Mouse (Mus musculus) hindbrain, embryonic 12.5 days (tissue): ENCODE data around the gene Nfkbib. TPM values are rescaled to one million over a fixed set of nuclear protein-coding genes. Genes with fewer than 3 reads are reported as not detected.
A peak's percentile ranks its signal among the peaks of the same experiment; 100 is the strongest.

Source experiments
- ATAC-seq: fragments of 200-750 bp; cut with Nextera tagmentation; 2 replicates; pipeline ENCODE4 v1.8.0; 2017; ENCODE audit warnings: moderate TSS enrichment; ENCODE audit not compliant: low FRiP score
- H3K27ac ChIP-seq: fragments of 300-500 bp; sonication (generic); 2 replicates; pipeline ENCODE4 v1.5.1; 2016; ENCODE audit warnings: mild to moderate bottlenecking
- H3K27me3 ChIP-seq: fragments of 300-500 bp; sonication (generic); 2 replicates; pipeline ENCODE4 v1.6.1; 2016; ENCODE audit warnings: mild to moderate bottlenecking
- H3K36me3 ChIP-seq: fragments of 300-500 bp; sonication (generic); 2 replicates; pipeline ENCODE4 v1.6.1; 2016; ENCODE audit warnings: mild to moderate bottlenecking
- H3K4me1 ChIP-seq: fragments of 300-500 bp; sonication (generic); 2 replicates; pipeline ENCODE4 v1.6.1; 2016
- H3K4me2 ChIP-seq: fragments of 300-500 bp; sonication (generic); replicated peaks from 2 replicates; pipeline ENCODE4 v1.6.1; 2016; ENCODE audit warnings: mild to moderate bottlenecking
- H3K4me3 ChIP-seq: fragments of 300-500 bp; sonication (generic); 2 replicates; pipeline ENCODE4 v1.5.1; 2016; ENCODE audit warnings: mild to moderate bottlenecking
- H3K9ac ChIP-seq: fragments of 300-500 bp; sonication (generic); 2 replicates; pipeline ENCODE4 v1.6.1; 2016; ENCODE audit warnings: mild to moderate bottlenecking, moderate library complexity
- H3K9me3 ChIP-seq: fragments of 300-500 bp; sonication (generic); replicated peaks from 2 replicates; pipeline ENCODE4 v1.6.1; 2016; ENCODE audit warnings: mild to moderate bottlenecking
- WGBS: fragments of 180-500 bp; shearing (Covaris S2); methylation state at CpG from one replicate; pipeline ENCODE4 v1.1.7; 2016; 5-methylcytosine and 5-hydroxymethylcytosine counted together
- polyA plus RNA-seq: library from polyadenylated mRNA; unstranded; fragments of >200 nt; fragmentation: Nextera tagmentation; extraction: Ambion mirVana; gene quantifications from 2 replicates; pipeline ENCODE4 v1.2.1, GENCODE M21; 2016

Gene Nfkbib
- polyA plus RNA-seq: 39.8 and 43.0 TPM in 2 replicates

DNA sequence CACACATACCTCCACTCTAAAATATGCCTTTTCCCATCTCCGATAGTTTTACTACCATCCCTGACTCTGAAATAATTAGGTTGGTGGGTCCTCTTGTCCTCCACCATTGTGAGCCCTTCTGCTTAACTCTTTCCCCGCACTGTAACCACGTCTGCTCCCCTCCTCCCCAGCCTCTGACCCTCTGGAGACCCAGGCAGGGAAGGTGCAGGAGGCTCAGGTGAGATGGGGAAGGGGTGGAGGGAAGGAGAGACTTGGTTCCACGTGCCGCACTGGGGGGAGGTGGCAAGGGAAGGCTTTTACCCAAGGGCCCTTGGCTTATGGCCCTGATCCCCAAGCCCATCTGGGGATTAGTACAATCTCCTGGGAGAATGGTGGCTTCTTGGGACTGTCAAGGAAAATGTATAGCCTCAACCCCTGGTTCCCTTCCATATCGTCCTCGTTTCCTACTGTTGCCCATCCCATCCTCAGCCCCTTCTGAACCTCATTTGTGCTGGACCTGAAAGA, at the start of gene Nfkbib:
Gene Nfkbib (minus strand): TSS at position 51 of the 504 bp plus-strand sequence.
- no peaks in the 10 kb centered on the region for H3K27me3 ChIP-seq
- H3K36me3 ChIP-seq: no peaks in the 10 kb centered on the region
- H3K27ac ChIP-seq: no peak within 1 kb of the TSS
- peaks cover 23% of the 10 kb centered on the region for H3K4me1 ChIP-seq
- ATAC-seq: no peak
- peak within 1 kb of the TSS; percentile 84 for H3K9ac ChIP-seq
- H3K4me3 ChIP-seq: peak within 1 kb of the TSS; percentile 64
- WGBS: 67% methylated on average over 7 of the region's 7 CpGs
- H3K9me3 ChIP-seq: no peaks in the 10 kb centered on the region
- H3K4me2 ChIP-seq: peak within 1 kb of the TSS; percentile 75

DNA sequence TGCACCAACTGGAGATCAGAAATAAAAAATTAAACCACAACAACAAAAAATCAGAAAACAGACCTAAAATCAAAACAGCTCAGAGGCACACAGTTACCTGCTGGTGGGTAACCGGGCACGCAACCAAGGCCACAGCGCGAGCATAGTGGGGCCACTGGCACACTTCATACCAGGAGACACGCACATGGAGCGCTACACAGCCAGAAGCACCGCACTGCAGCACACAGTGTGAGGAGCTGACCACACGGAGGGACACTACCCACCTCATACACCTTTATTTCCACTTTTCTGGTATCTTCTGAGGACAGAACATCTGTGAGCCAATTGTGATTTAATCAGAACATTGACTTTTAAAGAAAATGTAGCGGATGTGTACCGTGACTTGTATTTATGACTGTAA, 49.6 kb upstream of the Nfkbib start:
- ATAC-seq: no peak
- WGBS: 92% methylated on average over 10 of the region's 10 CpGs
- peaks cover 94% of the 10 kb centered on the region for H3K36me3 ChIP-seq
- H3K27ac ChIP-seq: no peak overlapping the region
- no peak overlapping the region for H3K9ac ChIP-seq
- H3K4me2 ChIP-seq: no peak overlapping the region; the same call in 1 of the 2 replicates
- peaks cover 79% of the 10 kb centered on the region for H3K4me1 ChIP-seq
- H3K4me3 ChIP-seq: no peak overlapping the region; the same call in 1 of the 2 replicates
- H3K9me3 ChIP-seq: no peaks in the 10 kb centered on the region
- no peaks in the 10 kb centered on the region for H3K27me3 ChIP-seq

DNA sequence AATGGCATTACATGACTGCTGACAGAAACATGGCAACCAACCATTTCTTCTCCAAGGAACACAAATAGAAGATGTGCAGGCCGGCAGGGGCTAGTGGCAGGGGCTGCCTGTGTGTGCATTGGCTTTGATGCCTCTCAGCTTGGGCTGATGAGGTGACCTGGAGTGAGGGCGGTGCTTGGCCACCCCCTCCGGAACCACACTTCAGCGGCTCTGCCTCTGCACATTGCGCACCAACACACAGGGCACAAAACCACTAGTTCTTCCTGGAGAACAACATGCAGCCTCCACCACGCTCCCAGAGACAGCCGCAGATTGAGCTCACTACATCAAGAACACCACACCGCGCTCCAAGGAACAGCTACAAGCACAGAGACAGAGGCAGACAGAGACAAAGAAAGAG, 48.9 kb upstream of the Nfkbib start:
- Histone ChIP-seq H3K4me2 (no peak overlapping the region), H3K4me1 (peaks cover 80% of the 10 kb centered on the region), H3K36me3 (peaks cover 90% of the 10 kb centered on the region), H3K27me3 (no peaks in the 10 kb centered on the region), H3K4me3 (no peak overlapping the region), H3K9me3 (no peaks in the 10 kb centered on the region), H3K9ac (0 out of 2 replicates have a peak overlapping the region, but pooled peaks have one; percentile 32), H3K27ac (no peak overlapping the region)
- ATAC-seq: no peak
- WGBS: 85% methylated on average over 9 of the region's 9 CpGs

DNA sequence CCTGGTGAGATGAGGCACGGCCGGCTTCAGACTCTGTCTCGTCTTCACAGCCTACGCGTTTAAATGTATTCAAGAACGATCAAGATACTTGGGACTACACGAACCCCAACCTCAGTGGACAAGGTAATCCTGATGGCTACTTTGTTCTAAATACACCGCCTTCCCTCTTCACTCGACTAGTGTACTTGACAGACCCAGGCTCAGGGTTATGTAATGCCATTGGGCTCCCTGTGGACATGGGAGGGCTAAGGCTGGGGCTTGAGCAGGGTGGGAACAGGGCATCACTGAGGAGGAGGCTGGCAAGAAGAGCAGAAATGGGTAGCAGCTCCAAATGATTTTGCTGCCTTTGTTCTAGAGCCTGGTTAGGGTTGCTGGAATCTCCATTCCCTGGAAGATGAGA, 47.9 kb upstream of the Nfkbib start:
- 92% methylated on average over 9 of the region's 9 CpGs for WGBS

DNA sequence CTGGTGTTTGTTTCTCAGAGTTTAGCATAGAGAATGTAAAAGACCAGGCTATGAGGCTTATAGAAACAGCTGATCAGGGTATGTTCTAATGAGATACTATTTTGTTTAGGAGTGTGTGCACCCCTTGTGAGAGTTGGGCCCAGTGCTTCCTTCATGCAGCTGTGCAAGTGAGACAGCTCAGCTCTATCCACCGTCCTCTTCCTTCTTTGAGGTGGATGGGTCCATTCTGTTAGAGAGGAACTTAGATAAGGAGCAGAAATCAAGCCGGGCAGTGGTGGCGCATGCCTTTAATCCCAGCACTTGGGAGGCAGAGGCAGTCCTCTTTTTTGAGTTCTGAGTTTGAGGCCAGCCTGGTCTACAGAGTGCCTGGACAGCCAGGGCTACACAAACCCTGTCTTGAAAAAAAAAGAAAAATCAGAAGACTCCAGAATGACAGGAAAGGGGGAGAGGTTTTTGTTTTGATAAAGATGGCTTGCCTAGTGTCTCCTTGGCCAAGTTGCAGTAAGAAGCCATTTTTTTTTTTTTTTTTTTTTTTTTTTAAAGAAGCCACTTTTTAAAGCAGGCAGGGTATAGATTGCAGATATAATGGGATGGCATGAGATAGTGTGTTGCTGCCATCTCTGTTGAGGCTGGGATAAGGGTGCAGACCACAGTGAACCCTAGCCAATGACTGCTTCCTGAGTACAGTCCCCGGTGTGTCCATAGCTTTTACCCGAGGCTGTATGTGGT, 47.2 kb upstream of the Nfkbib start:
- H3K9ac ChIP-seq: no peak overlapping the region
- 91% methylated on average over 5 of the region's 5 CpGs for WGBS
- peaks cover 68% of the 10 kb centered on the region for H3K4me1 ChIP-seq
- peaks cover 73% of the 10 kb centered on the region for H3K36me3 ChIP-seq
- H3K9me3 ChIP-seq: no peaks in the 10 kb centered on the region
- H3K4me3 ChIP-seq: no peak overlapping the region
- H3K27ac ChIP-seq: no peak overlapping the region
- ATAC-seq: no peak
- no peak overlapping the region for H3K4me2 ChIP-seq
- no peaks in the 10 kb centered on the region for H3K27me3 ChIP-seq

More for the DNA sequence above, 47.9 kb upstream of the Nfkbib start:
- no peak for ATAC-seq
- Histone ChIP-seq H3K4me3 (no peak overlapping the region), H3K27ac (peak overlapping the region; percentile 49; the same call in 1 of the 2 replicates), H3K4me1 (peaks cover 73% of the 10 kb centered on the region), H3K9ac (no peak overlapping the region), H3K4me2 (peak overlapping the region; percentile 3; the same call in 1 of the 2 replicates), H3K27me3 (no peaks in the 10 kb centered on the region), H3K36me3 (peaks cover 80% of the 10 kb centered on the region), H3K9me3 (no peaks in the 10 kb centered on the region)

DNA sequence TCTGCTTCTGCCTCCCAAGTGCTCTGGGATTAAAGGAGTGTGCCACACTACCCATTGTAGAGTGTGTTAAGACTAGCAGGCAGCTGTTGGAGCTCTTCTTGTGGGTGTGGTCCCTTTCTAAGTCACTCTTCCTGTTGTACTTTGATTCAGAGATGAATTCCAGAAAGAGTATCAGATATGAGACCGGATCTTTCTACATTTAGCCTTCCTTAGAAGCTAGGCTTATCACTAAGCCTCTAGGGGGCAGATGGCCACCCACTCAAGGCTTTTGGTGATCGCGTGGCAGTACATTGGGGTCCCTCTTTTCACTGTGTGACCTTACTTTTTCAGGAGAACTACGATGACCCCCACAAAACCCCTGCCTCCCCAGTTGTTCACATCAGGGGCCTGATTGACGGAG, 45.6 kb upstream of the Nfkbib start:
- H3K9ac ChIP-seq: peak overlapping the region; percentile 94; the same call in 1 of the 2 replicates
- ATAC-seq: no peak
- WGBS: 90% methylated on average over 5 of the region's 5 CpGs

DNA sequence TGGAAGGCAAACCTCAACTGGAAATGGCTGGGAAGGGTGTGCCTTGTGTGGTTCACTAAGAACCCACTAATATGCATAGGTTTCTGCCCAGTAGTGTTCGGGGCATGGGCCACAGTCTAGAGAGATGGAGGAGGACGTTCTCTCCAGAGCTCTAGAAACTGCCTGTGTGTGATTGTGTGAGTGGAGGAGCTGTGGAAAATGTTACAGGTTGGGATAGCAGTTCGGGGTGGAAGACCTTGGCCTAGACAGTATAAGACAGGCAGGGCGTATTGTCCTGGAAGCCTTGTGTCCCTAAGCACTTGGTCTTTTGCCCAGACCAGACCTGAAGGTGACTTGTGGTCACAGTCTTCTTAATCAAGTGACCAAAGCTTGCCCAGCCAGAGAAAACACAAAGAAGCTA, 45.1 kb upstream of the Nfkbib start:
- Histone ChIP-seq H3K27ac (no peak overlapping the region), H3K9me3 (no peaks in the 10 kb centered on the region), H3K4me2 (peak overlapping the region; percentile 79), H3K4me1 (peaks cover 63% of the 10 kb centered on the region), H3K9ac (peak overlapping the region; percentile 94), H3K4me3 (peak overlapping the region; percentile 79), H3K27me3 (no peaks in the 10 kb centered on the region), H3K36me3 (peaks cover 55% of the 10 kb centered on the region)
- no peak for ATAC-seq
- 73% methylated on average over 4 of the region's 4 CpGs for WGBS

More for the DNA sequence above, 45.6 kb upstream of the Nfkbib start:
- peak overlapping the region; percentile 79 for H3K4me3 ChIP-seq
- no peaks in the 10 kb centered on the region for H3K27me3 ChIP-seq
- H3K27ac ChIP-seq: no peak overlapping the region
- peak overlapping the region; percentile 79 for H3K4me2 ChIP-seq
- H3K4me1 ChIP-seq: peaks cover 63% of the 10 kb centered on the region
- H3K36me3 ChIP-seq: peaks cover 60% of the 10 kb centered on the region
- no peaks in the 10 kb centered on the region for H3K9me3 ChIP-seq

DNA sequence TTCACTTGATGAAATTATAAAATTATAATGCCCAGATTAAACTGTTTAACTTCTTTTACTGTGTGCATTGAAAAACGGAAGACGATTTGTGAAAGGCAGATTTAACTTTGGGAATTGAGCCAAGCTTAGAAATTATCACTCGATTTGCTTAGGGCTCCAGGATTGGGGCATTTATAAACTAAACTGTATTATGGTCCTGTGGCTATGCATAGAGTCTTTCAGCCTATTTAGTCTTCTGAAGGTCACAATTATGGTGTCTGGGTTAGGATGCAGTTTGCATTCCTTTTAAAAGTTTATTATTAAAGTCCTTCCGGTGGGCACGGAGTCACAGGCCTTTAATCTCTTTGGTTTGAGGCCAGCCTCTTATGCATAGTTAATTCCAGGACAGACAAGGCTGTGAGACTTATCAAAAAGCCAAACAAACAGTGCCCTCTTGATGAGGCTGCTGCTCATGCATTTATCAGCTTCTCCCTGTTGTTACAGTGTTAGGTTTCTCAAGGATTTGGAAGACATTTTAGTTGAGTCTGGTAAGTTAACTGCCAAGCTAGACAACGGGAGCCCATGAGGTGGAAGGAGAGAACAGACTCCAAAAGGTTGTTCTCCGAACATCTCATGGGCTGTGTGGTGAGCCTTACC, 44.4 kb upstream of the Nfkbib start:
- Histone ChIP-seq H3K27ac (peak overlapping the region; percentile 17; the same call in 1 of the 2 replicates), H3K4me1 (peaks cover 56% of the 10 kb centered on the region), H3K9ac (peak overlapping the region; percentile 94), H3K4me3 (peak overlapping the region; percentile 79), H3K27me3 (no peaks in the 10 kb centered on the region), H3K4me2 (peak overlapping the region; percentile 79), H3K36me3 (peaks cover 48% of the 10 kb centered on the region), H3K9me3 (no peaks in the 10 kb centered on the region)
- 16% methylated on average over 7 of the region's 7 CpGs for whole genome bisulfite sequencing
- no peak for ATAC-seq

DNA sequence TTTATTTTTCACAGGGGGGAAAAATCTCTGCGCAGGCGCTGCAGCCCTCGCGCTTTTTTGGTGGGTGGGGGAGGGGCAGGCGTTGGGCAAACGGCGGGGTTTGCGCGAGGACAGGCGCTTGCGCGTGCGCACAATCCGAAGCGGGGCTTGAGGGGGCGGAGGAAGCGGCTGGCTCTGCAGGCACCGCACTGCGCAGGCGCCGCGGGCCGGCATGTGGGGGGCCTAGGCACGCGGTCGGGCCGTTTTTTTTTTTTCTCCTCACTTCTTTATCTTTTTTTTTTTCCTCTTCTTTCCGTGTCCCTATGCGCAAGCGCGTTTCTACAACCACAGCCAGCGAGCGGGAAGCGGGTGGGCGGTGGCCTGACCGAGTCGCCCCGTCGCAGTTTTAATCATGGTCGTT, 43.9 kb upstream of the Nfkbib start:
- no peak for ATAC-seq
- peaks cover 43% of the 10 kb centered on the region for H3K36me3 ChIP-seq
- H3K9me3 ChIP-seq: no peaks in the 10 kb centered on the region
- peak overlapping the region; percentile 94 for H3K9ac ChIP-seq
- H3K4me3 ChIP-seq: peak overlapping the region; percentile 79
- peak overlapping the region; percentile 79 for H3K4me2 ChIP-seq
- no peaks in the 10 kb centered on the region for H3K27me3 ChIP-seq
- peak overlapping the region; percentile 98 for H3K27ac ChIP-seq
- peaks cover 53% of the 10 kb centered on the region for H3K4me1 ChIP-seq
- 0% methylated on average over 28 of the region's 40 CpGs for WGBS

DNA sequence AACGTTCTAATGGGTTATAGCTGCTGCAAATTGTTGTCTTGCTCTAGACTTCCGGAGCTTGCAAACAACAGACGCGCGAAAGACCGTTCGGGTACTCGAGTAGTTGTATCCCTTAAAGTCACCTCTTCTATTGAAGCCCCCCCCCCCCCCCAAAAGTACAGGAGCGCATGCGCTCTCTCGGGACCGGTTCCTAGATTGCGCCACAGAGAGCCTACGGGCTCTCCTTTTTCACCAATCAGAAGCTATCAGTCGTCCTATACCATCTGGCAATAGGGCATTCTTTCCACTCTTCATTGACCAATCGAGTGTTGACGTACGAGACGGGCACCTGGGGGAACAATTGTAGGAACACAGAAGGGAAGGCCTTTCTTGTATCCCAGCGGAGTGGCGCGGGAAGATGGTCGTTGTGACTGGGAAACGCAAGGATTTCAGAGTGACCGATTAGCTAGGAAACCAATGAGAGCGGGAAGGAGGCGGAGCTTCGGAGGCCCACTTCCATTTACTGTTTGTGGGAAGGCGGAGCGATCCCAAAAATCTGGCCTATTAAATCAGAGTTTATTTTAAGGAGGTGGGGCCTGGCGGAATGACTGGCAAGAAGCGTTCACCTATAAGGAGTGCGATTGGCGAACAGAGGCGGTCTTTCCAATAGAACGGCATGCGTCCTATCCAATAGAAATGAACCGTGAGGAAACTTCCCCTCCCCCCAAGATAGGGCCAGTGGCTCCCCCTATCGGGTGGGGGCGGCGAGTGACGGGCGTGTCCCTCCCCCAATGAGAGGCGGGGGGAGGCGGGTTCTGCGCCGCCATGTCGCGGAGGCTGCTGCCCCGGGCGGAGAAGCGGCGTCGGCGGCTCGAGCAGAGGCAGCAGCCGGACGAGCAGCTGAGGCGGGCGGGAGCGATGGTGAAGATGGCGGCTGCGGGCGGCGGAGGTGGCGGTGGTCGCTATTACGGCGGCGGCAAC, 43.1 kb upstream of the Nfkbib start:
- Histone ChIP-seq H3K9me3 (no peaks in the 10 kb centered on the region), H3K4me1 (peaks cover 44% of the 10 kb centered on the region), H3K27ac (peak overlapping the region; percentile 100), H3K9ac (peak overlapping the region; percentile 94), H3K4me3 (peak overlapping the region; percentile 79), H3K27me3 (no peaks in the 10 kb centered on the region), H3K36me3 (peaks cover 34% of the 10 kb centered on the region), H3K4me2 (peak overlapping the region; percentile 91)
- peak; percentile 91 for ATAC-seq
- under 1% methylated on average over 69 of the region's 70 CpGs for WGBS

DNA sequence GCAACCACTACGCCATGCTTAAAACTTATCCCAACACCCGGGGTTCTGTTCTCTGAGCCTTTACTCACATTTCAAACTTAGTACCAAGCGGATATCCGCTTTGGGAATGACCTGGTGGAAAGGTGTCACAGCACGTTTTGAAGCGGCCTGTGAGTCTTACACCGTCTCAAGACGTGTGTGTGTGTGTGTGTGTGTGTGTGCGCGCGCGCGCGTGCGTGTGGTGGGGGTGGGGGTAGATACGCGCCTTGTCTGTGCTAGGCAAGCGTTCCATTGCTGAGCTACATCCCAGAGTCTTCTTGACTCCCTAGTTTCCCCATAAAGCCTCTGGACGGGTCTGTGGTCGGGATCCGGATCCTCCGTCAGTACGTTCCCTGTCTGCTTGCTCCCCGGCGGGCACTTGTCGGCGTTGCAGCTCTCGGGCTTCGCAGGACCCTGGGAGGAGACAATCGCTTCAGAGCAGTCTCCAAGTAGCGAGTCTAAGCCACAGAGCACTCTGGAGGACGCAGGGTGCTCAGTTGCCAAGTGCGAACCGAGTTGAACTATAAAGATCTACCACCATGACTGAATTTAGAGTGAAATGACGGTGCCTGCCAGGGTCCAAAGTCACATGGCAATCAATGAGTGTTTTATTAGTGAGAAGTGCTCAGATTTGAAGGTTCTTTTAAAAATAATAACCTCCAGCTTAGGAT, 42.2 kb upstream of the Nfkbib start:
- H3K9ac ChIP-seq: peak overlapping the region; percentile 91
- peak overlapping the region; percentile 100 for H3K27ac ChIP-seq
- ATAC-seq: peak; percentile 23
- peak overlapping the region; percentile 79 for H3K4me3 ChIP-seq
- H3K27me3 ChIP-seq: no peaks in the 10 kb centered on the region
- under 1% methylated on average over 35 of the region's 35 CpGs for WGBS
- H3K4me1 ChIP-seq: peaks cover 40% of the 10 kb centered on the region
- peaks cover 27% of the 10 kb centered on the region for H3K36me3 ChIP-seq
- peak overlapping the region; percentile 91 for H3K4me2 ChIP-seq
- H3K9me3 ChIP-seq: no peaks in the 10 kb centered on the region
